ENCODE assay signal across 10 mouse cellular contexts in the genomic region with DNA sequence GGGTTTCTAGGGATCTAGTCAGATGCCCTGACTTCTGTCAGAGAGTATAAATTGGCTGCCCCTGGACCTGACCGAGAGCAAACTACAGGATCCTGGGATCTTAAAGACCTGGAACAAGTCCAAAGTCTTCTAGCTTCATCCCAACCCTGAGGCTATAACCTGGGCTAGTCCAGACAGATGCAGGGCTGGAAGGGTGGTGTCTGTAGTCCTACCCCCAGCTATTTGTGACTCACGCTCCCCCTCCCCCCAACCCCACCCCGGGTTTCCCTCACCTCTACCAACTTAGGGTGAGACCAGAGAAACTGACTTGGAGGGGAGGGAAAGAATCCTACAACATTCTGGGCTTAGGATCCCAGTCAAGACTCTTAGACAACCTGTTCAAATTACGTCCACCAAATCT. TPM values are rescaled to one million over a fixed set of nuclear protein-coding genes. Genes with fewer than 3 reads are reported as not detected.
A peak's percentile ranks its signal among the peaks of the same experiment; 100 is the strongest.
DNase-seq lines count a peak whose midpoint lies in the region; ATAC-seq and TF ChIP-seq lines count a peak whose summit lies in the region.
"Had no signal": no experiment of that assay in that cellular context is flagged by ENCODE, and none has a peak within 500 bp of the region (broad histone marks: within the 10 kb centered on the region; RNA-seq: fewer than 3 reads in every experiment).

No protein-coding gene starts in this region.

- H3K36me3 ChIP-seq in heart, embryonic 15.5 days: no peaks in the 10 kb centered on the region
- peaks cover 16% of the 10 kb centered on the region for H3K36me3 ChIP-seq in thymus, adult 2 months (ENCODE audit: control insufficient read depth, insufficient read depth, low read length)
- H3K36me3 ChIP-seq in hindbrain, postnatal 0 days (ENCODE audit: insufficient read depth, low read length): no peaks in the 10 kb centered on the region
- no peaks in the 10 kb centered on the region for H3K36me3 ChIP-seq in stomach, embryonic 14.5 days (ENCODE audit: control insufficient read depth, insufficient read depth, low read length)
- H3K36me3 ChIP-seq in forebrain, embryonic 10.5 days (replicated peaks): no peaks in the 10 kb centered on the region

- H3K9ac ChIP-seq in heart, embryonic 15.5 days: peak overlapping the region; percentile 68
- no peak overlapping the region for H3K9ac ChIP-seq in hindbrain, postnatal 0 days (replicated peaks; ENCODE audit: low read length)
- H3K9ac ChIP-seq in stomach, embryonic 14.5 days (replicated peaks; ENCODE audit: low read depth, low read length): no peak overlapping the region

- no peak for ATAC-seq in heart, embryonic 15.5 days (replicated peaks; ENCODE audit: insufficient number of reproducible peaks, insufficient read depth, low FRiP score, low read depth)
- no peak for ATAC-seq in hindbrain, postnatal 0 days
- no peak for ATAC-seq in stomach, embryonic 14.5 days (ENCODE audit: insufficient number of reproducible peaks, insufficient read depth, low FRiP score, low read depth)

- H3K4me2 ChIP-seq in heart, embryonic 15.5 days: peak overlapping the region; percentile 88
- H3K4me2 ChIP-seq in hindbrain, postnatal 0 days (ENCODE audit: low read depth, low read length): peak overlapping the region; percentile 97
- peak overlapping the region; percentile 86 for H3K4me2 ChIP-seq in stomach, embryonic 14.5 days (replicated peaks; ENCODE audit: low read depth, low read length)

- H3K4me1 ChIP-seq in heart, embryonic 15.5 days (replicated peaks): peaks cover 25% of the 10 kb centered on the region
- H3K4me1 ChIP-seq in thymus, adult 2 months (replicated peaks; ENCODE audit: control insufficient read depth, insufficient read depth, low read length): peaks cover 6% of the 10 kb centered on the region
- peaks cover 18% of the 10 kb centered on the region; the same call in 1 of the 2 replicates for H3K4me1 ChIP-seq in hindbrain, postnatal 0 days (ENCODE audit: insufficient read depth, low read length)
- peaks cover 18% of the 10 kb centered on the region for H3K4me1 ChIP-seq in stomach, embryonic 14.5 days (ENCODE audit: control insufficient read depth, insufficient read depth, low read length)
- peaks cover 35% of the 10 kb centered on the region for H3K4me1 ChIP-seq in forebrain, embryonic 10.5 days

- no peaks in the 10 kb centered on the region for H3K9me3 ChIP-seq in heart, embryonic 15.5 days (replicated peaks)
- H3K9me3 ChIP-seq in hindbrain, postnatal 0 days (ENCODE audit: low read length): no peaks in the 10 kb centered on the region
- H3K9me3 ChIP-seq in stomach, embryonic 14.5 days (ENCODE audit: control insufficient read depth, low read depth, low read length): no peaks in the 10 kb centered on the region
- no peaks in the 10 kb centered on the region for H3K9me3 ChIP-seq in forebrain, embryonic 10.5 days

- peak overlapping the region; percentile 66 for H3K4me3 ChIP-seq in heart, embryonic 15.5 days
- peak overlapping the region; percentile 15; the same call in 1 of the 2 replicates for H3K4me3 ChIP-seq in thymus, adult 2 months (ENCODE audit: control insufficient read depth, insufficient read depth, low read length)
- no peak overlapping the region for H3K4me3 ChIP-seq in hindbrain, postnatal 0 days (ENCODE audit: low read length)
- H3K4me3 ChIP-seq in stomach, embryonic 14.5 days (ENCODE audit: low read depth, low read length): peak overlapping the region; percentile 63
- no peak overlapping the region for H3K4me3 ChIP-seq in forebrain, embryonic 10.5 days

- no peak for TF ChIP-seq POLR2A in thymus, adult 2 months (IDR thresholded peaks at IDR 0.05; ENCODE audit: control insufficient read depth, extremely low read depth, insufficient read depth, low read length, poor library complexity)

- no peak for DNase-seq in heart, adult 11 months
- no peak for DNase-seq in thymus, adult 2 months
- DNase-seq in thymus, postnatal 25 days: no peak
- DNase-seq in hindbrain, postnatal 0 days (ENCODE audit: low spot score): no peak
- DNase-seq in forebrain, embryonic 10.5 days (ENCODE audit: extremely low spot score, low spot score): no peak
- no peak for DNase-seq in retina, embryonic 14.5 days (ENCODE audit: low spot score)
- DNase-seq: cerebellum, adult 8-10 months; right cerebral cortex, postnatal 4 days had no signal

- WGBS in heart, embryonic 15.5 days: 25% methylated on average over 4 of the region's 4 CpGs
- WGBS in thymus, adult 2 months: 42% methylated on average over 4 of the region's 4 CpGs
- 51% methylated on average over 4 of the region's 4 CpGs for WGBS in hindbrain, postnatal 0 days
- 26% methylated on average over 4 of the region's 4 CpGs for WGBS in stomach, embryonic 14.5 days
- WGBS in forebrain, embryonic 10.5 days: 52% methylated on average over 4 of the region's 4 CpGs

- no peak overlapping the region for H3K27ac ChIP-seq in heart, embryonic 15.5 days
- no peak overlapping the region for H3K27ac ChIP-seq in thymus, adult 2 months (ENCODE audit: control insufficient read depth, insufficient read depth, low read length)
- no peak overlapping the region for H3K27ac ChIP-seq in hindbrain, postnatal 0 days
- H3K27ac ChIP-seq in stomach, embryonic 14.5 days (ENCODE audit: low read length): no peak overlapping the region
- no peak overlapping the region for H3K27ac ChIP-seq in forebrain, embryonic 10.5 days

- TF ChIP-seq CTCF in thymus, adult 2 months (IDR thresholded peaks at IDR 0.05; ENCODE audit: borderline replicate concordance, control insufficient read depth, extremely low read depth, insufficient read depth, low read length, poor library complexity): no peak
- no peak for TF ChIP-seq CTCF in hindbrain, postnatal 0 days (IDR thresholded peaks at IDR 0.05; ENCODE audit: low read depth)

- no peaks in the 10 kb centered on the region for H3K27me3 ChIP-seq in heart, embryonic 15.5 days
- no peaks in the 10 kb centered on the region for H3K27me3 ChIP-seq in thymus, adult 2 months (ENCODE audit: control insufficient read depth, insufficient read depth, low read length)
- no peaks in the 10 kb centered on the region; the same call in 1 of the 2 replicates for H3K27me3 ChIP-seq in hindbrain, postnatal 0 days (ENCODE audit: insufficient read depth, low read length)
- no peaks in the 10 kb centered on the region for H3K27me3 ChIP-seq in stomach, embryonic 14.5 days (ENCODE audit: control insufficient read depth, insufficient read depth, low read length)
- H3K27me3 ChIP-seq in forebrain, embryonic 10.5 days (ENCODE audit: poor library complexity, severe bottlenecking): peaks cover 63% of the 10 kb centered on the region

RNA-seq across cellular contexts. Expression of a gene that starts 2.0 kb away (rescaled TPM):
- 5.4 and 10.1 TPM in 2 replicates for polyA plus RNA-seq in heart, embryonic 15.5 days (2015; fragmentation: Nextera tagmentation; extraction: Ambion mirVana)
- 326 and 374 TPM in 2 replicates for polyA plus RNA-seq in thymus, adult 2 months (2012; rRNA removed)
- total RNA-seq in hindbrain, postnatal 0 days (2014; rRNA removed): 6.2 and 6.6 TPM in 2 replicates
- polyA plus RNA-seq in hindbrain, postnatal 0 days (2015; fragmentation: Nextera tagmentation; extraction: Ambion mirVana): 6.2 and 6.7 TPM in 2 replicates
- 17.5 and 17.9 TPM in 2 replicates for polyA plus RNA-seq in stomach, embryonic 14.5 days (2014; fragmentation: Nextera tagmentation; extraction: Ambion mirVana)
- 3.5 and 3.6 TPM in 2 replicates for polyA plus RNA-seq in forebrain, embryonic 10.5 days (2016; fragmentation: Nextera tagmentation; extraction: Ambion mirVana)

RNA-seq across cellular contexts. Expression of a gene that starts 5.1 kb away (rescaled TPM):
- 15.4 and 23.2 TPM in 2 replicates for polyA plus RNA-seq in heart, embryonic 15.5 days (2015; fragmentation: Nextera tagmentation; extraction: Ambion mirVana)
- polyA plus RNA-seq in thymus, adult 2 months (2012; rRNA removed): 70.0 and 74.9 TPM in 2 replicates
- 45.6 and 47.4 TPM in 2 replicates for total RNA-seq in hindbrain, postnatal 0 days (2014; rRNA removed)
- 51.0 and 51.5 TPM in 2 replicates for polyA plus RNA-seq in hindbrain, postnatal 0 days (2015; fragmentation: Nextera tagmentation; extraction: Ambion mirVana)
- 37.2 and 38.7 TPM in 2 replicates for polyA plus RNA-seq in stomach, embryonic 14.5 days (2014; fragmentation: Nextera tagmentation; extraction: Ambion mirVana)
- polyA plus RNA-seq in forebrain, embryonic 10.5 days (2016; fragmentation: Nextera tagmentation; extraction: Ambion mirVana): 57.1 and 63.8 TPM in 2 replicates

RNA-seq across cellular contexts. Expression of a gene that starts 37.8 kb away (rescaled TPM):
- polyA plus RNA-seq in heart, embryonic 15.5 days (2015; fragmentation: Nextera tagmentation; extraction: Ambion mirVana): 85.9 and 90.4 TPM in 2 replicates
- polyA plus RNA-seq in thymus, adult 2 months (2012; rRNA removed): 87.6 and 100 TPM in 2 replicates
- total RNA-seq in hindbrain, postnatal 0 days (2014; rRNA removed): 17.5 and 21.2 TPM in 2 replicates
- 16.6 and 17.7 TPM in 2 replicates for polyA plus RNA-seq in hindbrain, postnatal 0 days (2015; fragmentation: Nextera tagmentation; extraction: Ambion mirVana)
- 90.3 and 92.1 TPM in 2 replicates for polyA plus RNA-seq in stomach, embryonic 14.5 days (2014; fragmentation: Nextera tagmentation; extraction: Ambion mirVana)
- 119 and 120 TPM in 2 replicates for polyA plus RNA-seq in forebrain, embryonic 10.5 days (2016; fragmentation: Nextera tagmentation; extraction: Ambion mirVana)

RNA-seq across cellular contexts. Expression of a gene that starts 38.6 kb away (rescaled TPM):
- 2.5 and 2.7 TPM in 2 replicates for polyA plus RNA-seq in heart, embryonic 15.5 days (2015; fragmentation: Nextera tagmentation; extraction: Ambion mirVana)
- polyA plus RNA-seq in thymus, adult 2 months (2012; rRNA removed): 1.0 TPM in 2 replicates
- total RNA-seq in hindbrain, postnatal 0 days (2014; rRNA removed): 0.63 and 1.0 TPM in 2 replicates
- polyA plus RNA-seq in hindbrain, postnatal 0 days (2015; fragmentation: Nextera tagmentation; extraction: Ambion mirVana): 1.0 and 1.4 TPM in 2 replicates
- 1.7 and 2.3 TPM in 2 replicates for polyA plus RNA-seq in stomach, embryonic 14.5 days (2014; fragmentation: Nextera tagmentation; extraction: Ambion mirVana)
- polyA plus RNA-seq in forebrain, embryonic 10.5 days (2016; fragmentation: Nextera tagmentation; extraction: Ambion mirVana): 7.2 and 24.4 TPM in 2 replicates

RNA-seq across cellular contexts. Expression of a gene that starts 46.6 kb away (rescaled TPM):
- 61.0 and 67.8 TPM in 2 replicates for polyA plus RNA-seq in heart, embryonic 15.5 days (2015; fragmentation: Nextera tagmentation; extraction: Ambion mirVana)
- 73.8 and 86.1 TPM in 2 replicates for polyA plus RNA-seq in thymus, adult 2 months (2012; rRNA removed)
- 108 and 127 TPM in 2 replicates for total RNA-seq in hindbrain, postnatal 0 days (2014; rRNA removed)
- polyA plus RNA-seq in hindbrain, postnatal 0 days (2015; fragmentation: Nextera tagmentation; extraction: Ambion mirVana): 97.5 and 99.7 TPM in 2 replicates
- polyA plus RNA-seq in stomach, embryonic 14.5 days (2014; fragmentation: Nextera tagmentation; extraction: Ambion mirVana): 65.9 and 70.7 TPM in 2 replicates
- polyA plus RNA-seq in forebrain, embryonic 10.5 days (2016; fragmentation: Nextera tagmentation; extraction: Ambion mirVana): 63.4 and 68.8 TPM in 2 replicates

Comparison
In these comparisons a context has a peak if more than half of its experiments do, and no peak if none do; other contexts are left out.
1. H3K4me3 ChIP-seq: peak in heart, embryonic 15.5 days (single experiment), thymus, adult 2 months (single experiment) and stomach, embryonic 14.5 days (single experiment); none in hindbrain, postnatal 0 days (single experiment) and forebrain, embryonic 10.5 days (single experiment).
2. RNA of a gene that starts 2.0 kb away (polyA plus RNA-seq): 326 to 374 TPM in thymus, adult 2 months; 17.5 to 17.9 TPM in stomach, embryonic 14.5 days, 6.2 to 6.7 TPM in hindbrain, postnatal 0 days, 5.4 to 10.1 TPM in heart, embryonic 15.5 days and 3.5 to 3.6 TPM in forebrain, embryonic 10.5 days; every median in the first group is over 10 times any median in the second.
3. Peak in every context shown above with its lines, with median percentiles within 50 percentile points of each other: H3K4me2 ChIP-seq.